ENCODE assay signal across 7 mouse cellular contexts in the genomic region with DNA sequence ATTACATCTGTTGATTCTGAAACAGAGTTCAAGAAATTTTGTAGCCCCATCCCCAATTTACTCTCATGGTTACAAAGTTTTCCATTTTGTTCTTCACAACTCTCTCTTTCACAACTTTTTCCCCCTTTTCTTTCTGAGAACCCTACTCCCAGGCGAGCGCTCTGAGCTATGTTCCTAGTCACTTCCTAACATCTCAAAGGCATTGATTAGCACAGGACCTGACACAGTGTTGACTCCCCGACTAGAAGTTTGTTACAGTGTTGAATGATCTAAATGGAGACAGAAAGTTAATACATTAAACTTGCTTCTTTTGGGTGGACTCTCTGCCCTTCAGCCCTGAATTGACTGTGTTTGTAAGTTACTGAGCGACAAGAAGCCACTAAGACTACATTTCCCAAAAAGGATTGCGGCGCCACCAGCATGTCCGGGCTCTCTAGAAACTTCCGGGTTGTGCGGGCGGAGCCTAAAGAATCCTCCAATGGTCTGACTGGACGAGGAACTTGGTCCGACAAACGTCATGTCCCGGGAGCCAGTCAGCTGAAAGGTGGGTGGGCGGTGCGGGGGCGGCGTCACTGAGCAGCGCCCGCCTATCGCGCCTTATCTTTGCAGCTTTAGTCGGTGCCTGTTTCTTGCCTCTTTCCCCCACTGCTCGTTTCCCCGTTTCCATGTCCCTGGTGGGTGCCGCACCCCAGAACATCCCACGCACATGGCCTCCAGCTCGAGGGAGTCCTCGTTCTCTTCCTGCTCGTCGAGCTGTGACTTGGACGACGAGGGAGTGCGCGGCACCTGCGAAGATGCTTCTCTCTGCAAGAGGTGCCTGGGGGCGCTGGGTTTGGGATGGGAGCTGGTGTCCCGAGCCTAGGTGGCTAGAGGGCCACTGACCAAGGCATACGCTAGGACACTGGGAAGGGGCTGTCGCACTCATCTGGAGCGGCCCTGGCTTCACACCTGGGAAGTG. TPM values are rescaled to one million over a fixed set of nuclear protein-coding genes. Genes with fewer than 3 reads are reported as not detected.
DNase-seq lines count a peak whose midpoint lies in the region; ATAC-seq lines count a peak whose summit lies in the region.

No protein-coding gene starts in this region.

- peak; percentile 99 for ATAC-seq in intestine, embryonic 16.5 days
- peak; percentile 99 for ATAC-seq in midbrain, embryonic 11.5 days (ENCODE audit: low FRiP score)

- DNase-seq in adrenal gland, adult 8-10 months: peak; percentile 96
- DNase-seq in embryo, embryonic 9.5 days (ENCODE audit: extremely low spot score): peak; percentile 92
- DNase-seq in gastrocnemius, postnatal 4 days (ENCODE audit: low spot score in 2 of 2): peak; percentile 79 to 92
- DNase-seq in left cerebral cortex, postnatal 36 days (ENCODE audit: low spot score in 2 of 2): peak; percentile 92 to 94
- peak; percentile 98 for DNase-seq in midbrain, embryonic 11.5 days (ENCODE audit: low spot score, missing footprints)
- DNase-seq in skeletal muscle tissue, adult 2 months (ENCODE audit: low read depth, low spot score): peak; percentile 93

- intact Hi-C loops in left cerebral cortex, postnatal 36 days (cut with DNase I): no loop called here

- H3K9me3 ChIP-seq in intestine, embryonic 16.5 days (ENCODE audit: control insufficient read depth, low read length): no peaks in the 10 kb centered on the region
- no peaks in the 10 kb centered on the region for H3K9me3 ChIP-seq in midbrain, embryonic 11.5 days (ENCODE audit: control insufficient read depth, low read length)

- WGBS in intestine, embryonic 16.5 days: 4% methylated on average over 41 of the region's 41 CpGs
- WGBS in midbrain, embryonic 11.5 days: 4% methylated on average over 41 of the region's 41 CpGs

- no peaks in the 10 kb centered on the region for H3K36me3 ChIP-seq in intestine, embryonic 16.5 days (ENCODE audit: control insufficient read depth, insufficient read depth, low read length)
- H3K36me3 ChIP-seq in midbrain, embryonic 11.5 days (ENCODE audit: control insufficient read depth, insufficient read depth, low read length): no peaks in the 10 kb centered on the region

- peaks cover 14% of the 10 kb centered on the region for H3K4me1 ChIP-seq in intestine, embryonic 16.5 days (ENCODE audit: control insufficient read depth, insufficient read depth, low read length)
- H3K4me1 ChIP-seq in midbrain, embryonic 11.5 days (ENCODE audit: control insufficient read depth, insufficient read depth, low read length): peaks cover 9% of the 10 kb centered on the region

- H3K4me3 ChIP-seq in intestine, embryonic 16.5 days (ENCODE audit: low read length): peak overlapping the region; percentile 86
- peak overlapping the region; percentile 81 for H3K4me3 ChIP-seq in midbrain, embryonic 11.5 days (ENCODE audit: low read depth, low read length)

- H3K4me2 ChIP-seq in intestine, embryonic 16.5 days (ENCODE audit: low read depth, low read length): peak overlapping the region; percentile 86
- H3K4me2 ChIP-seq in midbrain, embryonic 11.5 days: peak overlapping the region; percentile 65

- H3K27ac ChIP-seq in intestine, embryonic 16.5 days (ENCODE audit: low read length): peak overlapping the region; percentile 21; the same call in 1 of the 2 replicates
- peak overlapping the region; percentile 52; the same call in 1 of the 2 replicates for H3K27ac ChIP-seq in midbrain, embryonic 11.5 days (ENCODE audit: low read depth, low read length)

- H3K9ac ChIP-seq in intestine, embryonic 16.5 days (ENCODE audit: low read depth, low read length): peak overlapping the region; percentile 84
- H3K9ac ChIP-seq in midbrain, embryonic 11.5 days (ENCODE audit: low read length): peak overlapping the region; percentile 80

- H3K27me3 ChIP-seq in intestine, embryonic 16.5 days (replicated peaks; ENCODE audit: control insufficient read depth, insufficient read depth, low read length): no peaks in the 10 kb centered on the region
- H3K27me3 ChIP-seq in midbrain, embryonic 11.5 days (ENCODE audit: control insufficient read depth, insufficient read depth, low read length): no peaks in the 10 kb centered on the region

RNA-seq across cellular contexts. Expression of a gene that starts 8.0 kb away (rescaled TPM):
- 10 to 100 TPM; 59.5 to 99.1 (median 71.7) TPM for total RNA-seq in adrenal gland, adult 8-10 months (2022)
- 10 to 100 TPM; 28.8 to 31.7 TPM for total RNA-seq in gastrocnemius, postnatal 4 days (2021)
- polyA plus RNA-seq in intestine, embryonic 16.5 days (2015; fragmentation: Nextera tagmentation; extraction: Ambion mirVana): 21.8 and 23.6 TPM in 2 replicates
- total RNA-seq in left cerebral cortex, postnatal 36 days (2021): 10 to 100 TPM; 11.6 to 18.0 TPM
- polyA plus RNA-seq in midbrain, embryonic 11.5 days (2014; fragmentation: Nextera tagmentation; extraction: Ambion mirVana): 24.8 and 26.2 TPM in 2 replicates

RNA-seq across cellular contexts. Expression of a gene that starts 8.1 kb away (rescaled TPM):
- total RNA-seq in adrenal gland, adult 8-10 months (2022): 10 to 100 TPM; 31.2 to 42.3 (median 35.5) TPM
- total RNA-seq in gastrocnemius, postnatal 4 days (2021): 10 to 100 TPM; 28.9 to 32.6 TPM
- polyA plus RNA-seq in intestine, embryonic 16.5 days (2015; fragmentation: Nextera tagmentation; extraction: Ambion mirVana): 43.1 and 47.0 TPM in 2 replicates
- 10 to 100 TPM; 79.2 to 89.2 TPM for total RNA-seq in left cerebral cortex, postnatal 36 days (2021)
- polyA plus RNA-seq in midbrain, embryonic 11.5 days (2014; fragmentation: Nextera tagmentation; extraction: Ambion mirVana): 68.7 and 74.0 TPM in 2 replicates

Comparison
In these comparisons a context has a peak if more than half of its experiments do, and no peak if none do; other contexts are left out.
1. Peak in every context shown above with its lines: DNase-seq, ATAC-seq, H3K4me3 ChIP-seq and H3K27ac ChIP-seq.